Mouse (Mus musculus) megakaryocyte, embryonic 14.5 days (primary cell): ENCODE results near the gene Sox4.

Experiments
- FLI1 ChIP-seq: IDR thresholded peaks from 2 replicates; pipeline ENCODE4 v1.6.1; 2012; ENCODE audit warnings: low read length, inconsistent platforms, mixed read lengths
- GATA1 ChIP-seq: IDR thresholded peaks from 3 replicates; pipeline ENCODE4 v1.6.1; 2012; ENCODE audit warnings: mixed read lengths, low read length, inconsistent platforms, borderline replicate concordance

DNA sequence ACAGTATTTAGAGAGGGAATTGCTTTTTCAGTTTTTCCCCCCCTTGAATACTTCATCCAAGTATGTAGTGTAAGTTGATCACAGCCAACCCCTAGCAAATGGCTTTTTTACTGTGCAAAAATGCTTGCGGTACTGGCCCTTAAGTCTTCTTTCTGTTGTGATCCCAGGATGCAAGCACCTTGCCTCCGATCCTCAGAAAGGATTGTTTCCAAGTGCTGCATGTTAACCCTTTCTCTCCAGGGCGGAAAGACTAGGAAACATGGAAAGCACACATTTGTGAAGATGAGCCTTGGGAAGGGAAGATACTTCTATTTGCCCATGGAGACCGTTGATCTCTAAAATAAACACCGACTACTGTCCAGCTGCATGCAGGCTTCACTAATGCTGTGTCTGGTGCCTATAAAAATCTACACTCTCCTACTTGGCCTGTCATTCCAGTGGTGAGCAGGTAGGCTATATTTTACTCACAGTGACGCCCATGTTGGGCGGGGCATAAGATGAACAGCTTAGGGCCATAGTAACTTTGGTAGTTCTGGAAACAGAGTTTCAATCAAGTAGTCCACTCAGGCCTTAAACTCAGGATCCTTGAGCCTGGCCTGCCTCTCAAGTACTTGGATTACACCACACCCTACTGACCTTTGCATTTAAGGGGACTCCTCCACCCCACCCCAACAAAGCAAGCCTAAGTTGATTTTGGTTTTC lies 5.6 kb downstream of the Sox4 start:
- TF ChIP-seq GATA1 (no peak), FLI1 (no peak)
